Mouse (Mus musculus) lung, postnatal 0 days (tissue): ENCODE results near the gene Ccdc117.

Experiments used
- CTCF ChIP-seq: IDR thresholded peaks from 2 replicates; pipeline ENCODE4 v1.5.1; 2016; ENCODE audit warnings: antibody characterized with exemption, mild to moderate bottlenecking
- EP300 ChIP-seq: IDR thresholded peaks from 2 replicates; pipeline ENCODE4 v1.6.1; 2016; ENCODE audit warnings: antibody characterized with exemption, mild to moderate bottlenecking, control low read depth

GRCm38 (mm10) chr11:5541799-5542481 lies at the start of gene Ccdc117:
- TF ChIP-seq CTCF, result peak; percentile 60
- TF ChIP-seq EP300, result no peak; the same call in 1 of the 2 replicates
